In the genomic region with DNA sequence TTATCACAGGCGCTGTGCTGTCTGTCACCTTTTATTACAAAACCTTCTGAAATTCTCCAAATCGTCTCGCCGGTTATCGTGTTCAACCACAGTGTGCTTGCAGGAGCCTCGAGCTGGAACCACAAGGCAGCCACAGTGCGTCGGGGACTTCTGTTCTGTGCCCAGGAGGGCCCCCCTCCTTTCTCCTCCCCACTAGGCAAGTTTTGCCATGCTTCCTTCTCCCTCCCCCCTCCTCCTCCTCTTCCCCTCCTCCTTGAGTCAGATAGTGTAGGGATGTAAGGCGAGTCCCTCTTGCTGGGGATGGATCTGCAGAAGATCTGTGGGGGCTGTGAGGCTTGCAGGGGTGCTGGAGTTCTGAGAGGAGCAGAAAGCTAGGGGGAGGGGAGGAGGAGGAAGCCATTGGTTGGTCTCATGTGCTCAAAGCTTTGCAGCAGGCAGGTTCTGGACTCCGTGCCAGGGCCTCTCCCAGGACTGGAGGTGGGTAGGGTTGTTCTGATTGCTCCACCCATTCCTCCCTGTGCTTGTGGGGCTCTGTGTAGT, we compare ENCODE assay signal across 8 mouse cellular contexts.
DNase-seq lines count a peak whose midpoint lies in the region; ATAC-seq lines count a peak whose summit lies in the region.

No protein-coding gene starts in this region.

- ATAC-seq in forebrain, embryonic 16.5 days, result peak; percentile 78
- no peak for ATAC-seq in midbrain, embryonic 14.5 days (ENCODE audit: low FRiP score, low TSS enrichment)

- H3K36me3 ChIP-seq in forebrain, embryonic 16.5 days (ENCODE audit: control insufficient read depth, insufficient read depth), result no peaks in the 10 kb centered on the region
- H3K36me3 ChIP-seq in midbrain, embryonic 14.5 days (ENCODE audit: control insufficient read depth, insufficient read depth, low read length), result no peaks in the 10 kb centered on the region

- H3K27ac ChIP-seq in forebrain, embryonic 16.5 days (ENCODE audit: low read length), result no peak overlapping the region
- H3K27ac ChIP-seq in midbrain, embryonic 14.5 days (replicated peaks; ENCODE audit: low read depth, low read length), result no peak overlapping the region

- peaks cover 3% of the 10 kb centered on the region; the same call in 1 of the 2 replicates for H3K9me3 ChIP-seq in forebrain, embryonic 16.5 days (ENCODE audit: control insufficient read depth, low read length)
- H3K9me3 ChIP-seq in midbrain, embryonic 14.5 days (ENCODE audit: control insufficient read depth, low read length), result no peaks in the 10 kb centered on the region

- H3K27me3 ChIP-seq in forebrain, embryonic 16.5 days (replicated peaks; ENCODE audit: control insufficient read depth, insufficient read depth, low read length), result no peaks in the 10 kb centered on the region
- H3K27me3 ChIP-seq in midbrain, embryonic 14.5 days (ENCODE audit: control insufficient read depth, insufficient read depth, low read length), result no peaks in the 10 kb centered on the region

- 7% methylated on average over 10 of the region's 10 CpGs for WGBS in forebrain, embryonic 16.5 days
- 36% methylated on average over 10 of the region's 10 CpGs for WGBS in midbrain, embryonic 14.5 days

- H3K4me1 ChIP-seq in forebrain, embryonic 16.5 days (replicated peaks; ENCODE audit: control insufficient read depth, insufficient read depth, low read length), result peaks cover 13% of the 10 kb centered on the region
- H3K4me1 ChIP-seq in midbrain, embryonic 14.5 days (ENCODE audit: control insufficient read depth, insufficient read depth, low read length), result peaks cover 12% of the 10 kb centered on the region

- H3K9ac ChIP-seq in forebrain, embryonic 16.5 days (replicated peaks; ENCODE audit: low read depth, low read length), result peak overlapping the region; percentile 25
- no peak overlapping the region for H3K9ac ChIP-seq in midbrain, embryonic 14.5 days (replicated peaks; ENCODE audit: low read length)

- H3K4me3 ChIP-seq in forebrain, embryonic 16.5 days (replicated peaks; ENCODE audit: low read length), result no peak overlapping the region
- H3K4me3 ChIP-seq in midbrain, embryonic 14.5 days (replicated peaks; ENCODE audit: low read depth, low read length), result no peak overlapping the region

- DNase-seq in kidney, postnatal 10 days, result peak; percentile 26
- DNase-seq in kidney, adult 9 months, result no peak
- DNase-seq in MN1 (ENCODE audit: low spot score), result peak; percentile 54
- DNase-seq in midbrain, embryonic 14.5 days, result peak; percentile 46
- DNase-seq in gastrocnemius, adult 18-20 months (ENCODE audit: low spot score), result no peak
- no peak for DNase-seq in embryo, embryonic 10 days (ENCODE audit: low spot score)
- no peak for DNase-seq in kidney, postnatal 25 days

- H3K4me2 ChIP-seq in forebrain, embryonic 16.5 days (ENCODE audit: low read length), result peak overlapping the region; percentile 25; the same call in 1 of the 2 replicates
- no peak overlapping the region for H3K4me2 ChIP-seq in midbrain, embryonic 14.5 days (ENCODE audit: low read length)

Comparison
In these comparisons a context has a peak if more than half of its experiments do, and no peak if none do; other contexts are left out.
1. DNase-seq: peak in kidney, postnatal 10 days (single experiment), MN1 (single experiment) and midbrain, embryonic 14.5 days (single experiment); none in kidney, adult 9 months (single experiment), gastrocnemius, adult 18-20 months (single experiment), embryo, embryonic 10 days (single experiment) and kidney, postnatal 25 days (0 of 2).